Mouse (Mus musculus) testis, adult 2 months (tissue): Measurements from ENCODE around the gene Ebpl. TPM values are rescaled to one million over a fixed set of nuclear protein-coding genes. Genes with fewer than 3 reads are reported as not detected.
"Not testable (repeated sequence)": the region's sequence is repeated elsewhere in the genome, so short reads cannot be mapped to it uniquely, and the experiment has no call there.

Source experiments
- H3K27ac ChIP-seq: fragments of 200-500 bp; 2 replicates; pipeline ENCODE4 v1.5.1; 2012; ENCODE audit warnings: low read depth, low read length; ENCODE audit not compliant: control insufficient read depth, insufficient read depth
- H3K27me3 ChIP-seq: fragments of 200-500 bp; 2 replicates; pipeline ENCODE4 v1.6.1; 2012; ENCODE audit warnings: mild to moderate bottlenecking, low read length, moderate library complexity; ENCODE audit not compliant: control insufficient read depth, insufficient read depth
- H3K36me3 ChIP-seq: fragments of 200-500 bp; 2 replicates; pipeline ENCODE4 v1.6.1; 2012; ENCODE audit warnings: mild to moderate bottlenecking, low read length; ENCODE audit not compliant: control insufficient read depth, insufficient read depth
- H3K4me1 ChIP-seq: fragments of 200-500 bp; 2 replicates; pipeline ENCODE4 v1.6.1; 2012; ENCODE audit warnings: low read length; ENCODE audit not compliant: control insufficient read depth, insufficient read depth
- H3K4me3 ChIP-seq: fragments of 200-500 bp; 2 replicates; pipeline ENCODE4 v1.5.1; 2012; ENCODE audit warnings: low read depth, mild to moderate bottlenecking, low read length, moderate library complexity, mixed read lengths; ENCODE audit not compliant: control insufficient read depth
- CTCF ChIP-seq: fragments of 200-500 bp; IDR thresholded peaks from 2 replicates; pipeline ENCODE4 v1.5.1; 2012; ENCODE audit warnings: low read depth, mild to moderate bottlenecking, inconsistent platforms, low read length, moderate library complexity; ENCODE audit not compliant: control insufficient read depth, insufficient read depth, insufficient replicate concordance
- POLR2A ChIP-seq: fragments of 200-500 bp; IDR thresholded peaks from 2 replicates; pipeline ENCODE4 v1.6.1; 2012; ENCODE audit warnings: low read depth, mild to moderate bottlenecking, inconsistent platforms, low read length, moderate library complexity; ENCODE audit not compliant: control insufficient read depth
- polyA plus RNA-seq: library from polyadenylated mRNA; depleted of rRNA; stranded (reverse); fragments of >200 nt; gene quantifications from 2 replicates; pipeline ENCODE4 v1.2.3, GENCODE M21; 2012

Gene Ebpl
- polyA plus RNA-seq, 1 experiment = 0.84 TPM

GRCm38 (mm10) chr14:61346827-61347698 is 13.2 kb downstream of the Ebpl start:
- no peak overlapping the region for H3K27ac ChIP-seq
- H3K4me3 ChIP-seq = no peak overlapping the region
- no peaks in the 10 kb centered on the region; the same call in 1 of the 2 replicates for H3K4me1 ChIP-seq
- peak; percentile 17; the same call in 1 of the 2 replicates for TF ChIP-seq CTCF
- no peak for TF ChIP-seq POLR2A
- H3K36me3 ChIP-seq = no peaks in the 10 kb centered on the region
- H3K27me3 ChIP-seq = no peaks in the 10 kb centered on the region

- Histone ChIP-seq H3K4me3 (no peak overlapping the region), H3K27ac (no peak overlapping the region), H3K27me3 (no peaks in the 10 kb centered on the region), H3K36me3 (no peaks in the 10 kb centered on the region), H3K4me1 (no peaks in the 10 kb centered on the region; the same call in 1 of the 2 replicates)
- TF ChIP-seq CTCF (no peak), POLR2A (no peak)
These were observed 15.6 kb downstream of the Ebpl start for GRCm38 (mm10) chr14:61344590-61344989.

- Histone ChIP-seq H3K4me3 (no peak overlapping the region), H3K4me1 (no peaks in the 10 kb centered on the region), H3K27ac (no peak overlapping the region), H3K27me3 (no peaks in the 10 kb centered on the region), H3K36me3 (no peaks in the 10 kb centered on the region)
- no peak for TF ChIP-seq CTCF
- TF ChIP-seq POLR2A = no peak
These were observed 20.9 kb downstream of the Ebpl start for GRCm38 (mm10) chr14:61339381-61339780.

GRCm38 (mm10) chr14:61330996-61331561 is 29.2 kb downstream of the Ebpl start:
- peaks cover 15% of the 10 kb centered on the region for H3K4me1 ChIP-seq
- H3K27ac ChIP-seq = no peak overlapping the region
- H3K4me3 ChIP-seq = peak overlapping the region; percentile 69
- H3K27me3 ChIP-seq = no peaks in the 10 kb centered on the region
- peak; percentile 44; the same call in 1 of the 2 replicates for TF ChIP-seq CTCF
- TF ChIP-seq POLR2A = no peak
- H3K36me3 ChIP-seq = no peaks in the 10 kb centered on the region

GRCm38 (mm10) chr14:61330591-61330990 is 29.6 kb downstream of the Ebpl start:
- H3K4me1 ChIP-seq = peaks cover 15% of the 10 kb centered on the region
- no peaks in the 10 kb centered on the region for H3K27me3 ChIP-seq
- no peak overlapping the region for H3K27ac ChIP-seq
- H3K4me3 ChIP-seq = peak overlapping the region; percentile 69
- no peaks in the 10 kb centered on the region for H3K36me3 ChIP-seq
- TF ChIP-seq POLR2A (no peak), CTCF (no peak)

- Histone ChIP-seq H3K36me3 (no peaks in the 10 kb centered on the region), H3K4me1 (peaks cover 15% of the 10 kb centered on the region), H3K27me3 (no peaks in the 10 kb centered on the region), H3K4me3 (peak overlapping the region; percentile 52), H3K27ac (no peak overlapping the region)
- TF ChIP-seq CTCF = no peak
- TF ChIP-seq POLR2A = peak; percentile 30; the same call in 1 of the 2 replicates
These were observed 32.4 kb downstream of the Ebpl start for GRCm38 (mm10) chr14:61327618-61328450.

GRCm38 (mm10) chr14:61327007-61327406 is 33.2 kb downstream of the Ebpl start:
- H3K27me3 ChIP-seq, H3K27ac ChIP-seq, H3K4me3 ChIP-seq, H3K36me3 ChIP-seq: not testable (repeated sequence)
- peaks cover 15% of the 10 kb centered on the region for H3K4me1 ChIP-seq
